Mouse (Mus musculus): ENCODE measurements at regions not wholly inside any gene's neighbourhood (a gene's known extent, or its start where the extent isn't known, plus 50 kb on each side); places are given as distances from the start of the nearest gene placed in this dataset.
"Not testable (repeated sequence)": the region's sequence is repeated elsewhere in the genome, so short reads cannot be mapped to it uniquely, and the experiment has no call there.

- POLR2A ChIA-PET: interaction anchor here in 1 of 4 experiments (0.6 kb wide), 1 partner anchor 118 kb away, joined by 6 read pairs; no protein-coding TSS in a partner anchor
- CTCF ChIA-PET: interaction anchor here in 3 of 4 experiments (0.6 to 0.8 kb wide), 3 partner anchors 110 to 467 kb away, joined by 3 to 4 read pairs (median 3); no protein-coding TSS in a partner anchor
Observed at GRCm38 (mm10) chr11:48657851-48658250, 142.3 kb upstream of the Rack1 start.

DNA sequence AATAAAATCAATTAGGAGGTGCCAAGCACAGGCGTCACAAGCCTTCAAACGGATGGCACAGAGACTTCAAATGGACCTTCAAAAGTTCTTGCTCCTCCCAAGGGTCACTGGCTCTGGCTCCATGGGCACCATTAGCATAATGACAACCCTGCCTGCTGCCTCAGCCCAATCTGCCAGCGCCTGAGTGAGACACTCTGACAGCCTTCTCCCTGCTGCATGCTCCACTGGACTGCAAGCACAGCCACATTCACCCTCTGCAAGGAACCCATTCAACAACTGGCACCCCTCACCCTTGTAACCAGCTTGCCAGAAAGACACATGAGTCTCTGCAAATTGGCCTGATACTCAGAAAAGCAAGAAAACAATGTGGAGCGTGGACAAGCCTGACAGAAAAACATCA is 138.5 kb upstream of the Rack1 start:
- POLR2A ChIA-PET: no interaction called here

DNA sequence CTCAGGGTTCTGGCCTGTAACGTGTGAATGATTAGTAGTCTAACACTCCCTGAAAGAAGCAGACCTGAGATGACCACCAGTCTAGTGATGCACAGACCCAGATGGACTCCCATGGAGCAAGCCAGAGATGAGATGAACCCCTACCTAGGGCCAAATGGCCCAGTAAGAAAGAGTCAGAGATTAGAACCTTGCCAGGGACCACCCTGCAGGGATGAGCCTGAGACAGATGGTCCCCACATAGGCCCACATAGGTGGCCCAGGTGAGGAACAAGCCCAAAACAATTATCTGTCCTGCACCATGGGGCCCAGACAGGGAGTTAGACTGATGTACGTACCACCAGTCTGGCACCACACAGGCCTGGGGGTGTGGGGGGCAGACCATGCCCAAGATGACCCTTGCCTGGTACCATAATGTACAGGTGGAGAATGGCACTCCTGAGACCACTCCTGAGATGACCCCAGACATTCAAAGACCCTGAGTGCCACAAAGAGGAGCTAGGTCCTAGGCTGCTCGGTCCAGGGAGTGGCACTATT is 115.3 kb upstream of the Rack1 start:
- ChIA-PET POLR2A (no interaction called here), CTCF (interaction anchor here in 1 of 4 experiments (0.6 kb wide), 1 partner anchor 393 kb away, joined by 3 read pairs; no protein-coding TSS in a partner anchor)

More for the DNA sequence above, 138.5 kb upstream of the Rack1 start:
- CTCF ChIA-PET: no interaction called here

- ChIA-PET POLR2A (no interaction called here), CTCF (interaction anchor here in 1 of 4 experiments (0.6 kb wide), 1 partner anchor 85 kb away, joined by 3 read pairs; no protein-coding TSS in a partner anchor)
Observed at GRCm38 (mm10) chr11:48690070-48690469, 110.1 kb upstream of the Rack1 start.

GRCm38 (mm10) chr11:48696352-48696751 is 103.8 kb upstream of the Rack1 start:
- CTCF ChIA-PET: interaction anchor here in 2 of 4 experiments (0.7 to 1.1 kb wide), 2 partner anchors 79 to 952 kb away, joined by 3 to 4 read pairs; no protein-coding TSS in a partner anchor
- POLR2A ChIA-PET: interaction anchor here in 1 of 4 experiments (0.9 to 1.0 kb wide), 2 partner anchors 11 to 41 kb away, joined by 3 read pairs; no protein-coding TSS in a partner anchor

GRCm38 (mm10) chr11:48697191-48697590 is 102.9 kb upstream of the Rack1 start:
- POLR2A ChIA-PET: interaction anchor here in 1 of 4 experiments (1.0 to 1.3 kb wide), 2 partner anchors 11 to 40 kb away, joined by 3 to 4 read pairs; no protein-coding TSS in a partner anchor
- CTCF ChIA-PET: interaction anchor here in 3 of 4 experiments (0.5 to 1.0 kb wide), 3 partner anchors 78 to 1135 kb away, joined by 5 to 9 read pairs (median 5); no protein-coding TSS in a partner anchor

DNA sequence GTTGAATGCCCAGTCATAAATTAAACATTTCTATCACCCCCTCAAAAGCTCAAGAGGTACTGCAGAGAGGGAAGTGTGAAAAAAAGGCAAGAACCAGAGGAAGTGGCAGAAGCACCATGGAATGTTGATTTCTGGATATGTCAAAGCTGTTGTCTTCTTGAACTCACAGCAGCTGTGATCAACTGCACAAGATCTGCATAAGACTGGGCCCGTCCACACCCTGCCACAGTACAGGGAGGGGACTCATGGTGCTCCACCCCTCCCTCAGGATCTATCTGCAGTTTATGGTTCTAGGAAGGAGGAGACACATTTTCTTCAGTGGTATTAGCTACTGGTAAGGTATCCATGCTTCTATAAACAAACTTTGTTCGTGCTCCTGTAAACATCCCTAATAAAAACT is 92.9 kb upstream of the Rack1 start:
- POLR2A ChIA-PET: interaction anchor here in 1 of 4 experiments (0.6 to 1.1 kb wide), 3 partner anchors 9 to 98 kb away, joined by 3 to 4 read pairs (median 3); no protein-coding TSS in a partner anchor
- CTCF ChIA-PET: interaction anchor here in 2 of 4 experiments (0.8 to 1.2 kb wide), 2 partner anchors 67 to 73 kb away, joined by 3 read pairs; no protein-coding TSS in a partner anchor

- CTCF ChIA-PET: no interaction called here
- POLR2A ChIA-PET: no interaction called here
Observed at GRCm38 (mm10) chr11:48710972-48711371, 89.2 kb upstream of the Rack1 start.

GRCm38 (mm10) chr11:48724068-48724467 is 76.1 kb upstream of the Rack1 start:
- ChIA-PET CTCF (no interaction called here), POLR2A (no interaction called here)

DNA sequence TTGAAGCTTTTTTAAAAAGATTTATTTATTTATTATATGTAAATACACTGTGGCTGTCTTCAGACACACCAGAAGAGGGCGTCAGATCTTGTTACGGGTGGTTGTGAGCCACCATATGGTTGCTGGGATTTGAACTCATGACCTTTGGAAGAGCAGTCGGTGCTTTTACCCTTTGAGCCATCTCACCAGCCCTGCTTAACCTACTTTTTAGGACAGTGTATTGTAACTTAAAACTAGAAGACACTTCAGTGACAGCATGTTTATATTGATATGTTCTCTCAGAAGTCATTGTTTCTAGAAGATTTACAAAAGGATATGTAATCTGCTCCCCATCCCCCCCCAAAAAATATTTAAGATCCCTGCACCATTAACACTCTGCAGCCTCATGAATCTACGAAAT is 69.3 kb upstream of the Rack1 start:
- CTCF ChIA-PET, POLR2A ChIA-PET: not testable (repeated sequence)

- CTCF ChIA-PET: interaction anchor here in 1 of 4 experiments (1.8 kb wide), 1 partner anchor 28 kb away, joined by 5 read pairs; no protein-coding TSS in a partner anchor
- POLR2A ChIA-PET: interaction anchor here in 1 of 4 experiments (0.5 kb wide), 1 partner anchor 15 kb away, joined by 3 read pairs; no protein-coding TSS in a partner anchor
Observed at GRCm38 (mm10) chr11:48746503-48746902, 53.6 kb upstream of the Rack1 start.

DNA sequence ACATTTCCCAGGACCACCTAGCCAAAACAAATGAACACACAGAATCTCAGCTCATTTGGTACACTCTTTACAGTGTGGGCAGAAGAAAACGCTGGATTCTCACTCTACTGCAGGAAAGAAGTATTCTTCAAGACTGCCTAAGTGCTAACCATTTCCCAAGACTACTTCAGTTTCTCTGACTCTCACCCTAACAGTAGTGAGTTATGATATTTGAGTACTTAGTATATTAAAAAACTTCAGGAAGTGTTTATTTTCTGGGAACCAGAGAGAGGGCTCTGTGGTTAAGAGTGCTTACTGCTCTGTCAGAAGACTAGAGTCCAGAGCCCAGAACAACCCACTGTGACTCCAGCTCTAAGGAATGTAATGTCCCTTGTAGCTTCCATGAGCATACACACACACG is 52.1 kb upstream of the Rack1 start:
- ChIA-PET POLR2A (no interaction called here), CTCF (no interaction called here)

Measured in embryonic stem cell, embryonic (primary cell).